ENCODE assay signal across 29 mouse cellular contexts in the genomic region with DNA sequence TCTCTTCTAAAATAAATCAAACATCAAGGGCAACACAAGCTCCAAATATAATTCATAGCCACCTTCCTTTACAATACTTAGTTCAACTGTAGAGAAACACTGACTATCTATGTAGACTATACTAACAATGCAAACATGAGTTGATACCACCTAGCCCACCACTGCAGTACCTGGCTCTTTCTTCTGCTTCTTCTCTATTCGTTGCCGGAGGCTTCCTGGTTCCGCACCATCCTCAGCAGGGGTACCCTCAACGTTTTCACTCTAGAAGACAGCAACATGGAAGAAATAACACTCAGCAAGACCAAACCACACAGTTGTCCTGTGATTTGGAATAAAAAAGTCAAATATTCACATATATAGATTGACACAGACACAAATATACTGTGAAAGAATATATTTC. TPM values are rescaled to one million over a fixed set of nuclear protein-coding genes. Genes with fewer than 3 reads are reported as not detected.
"Had no signal": no experiment of that assay in that cellular context is flagged by ENCODE, and none has a peak within 500 bp of the region (broad histone marks: within the 10 kb centered on the region; RNA-seq: fewer than 3 reads in every experiment).

No protein-coding gene starts in this region.

- H3K9me3 ChIP-seq: embryonic facial prominence, embryonic 10.5 days; embryonic facial prominence, embryonic 12.5 days; embryonic facial prominence, embryonic 13.5 days; embryonic facial prominence, embryonic 15.5 days; forebrain, embryonic 10.5 days; forebrain, embryonic 12.5 days; forebrain, embryonic 13.5 days; forebrain, embryonic 15.5 days had no signal

- H3K27ac ChIP-seq: embryonic facial prominence, embryonic 10.5 days; embryonic facial prominence, embryonic 12.5 days; embryonic facial prominence, embryonic 13.5 days; embryonic facial prominence, embryonic 15.5 days; forebrain, embryonic 10.5 days; forebrain, embryonic 12.5 days; forebrain, embryonic 13.5 days; forebrain, embryonic 15.5 days; gastrocnemius, adult 2 months; heart, adult 2 months had no signal

- DNase-seq: cerebellum, adult 2 months; cerebellum, adult 8-10 months; cerebellum, adult 9-10 months; cerebellum, adult 9-11 months; cerebellum, postnatal 10 days; cerebellum, postnatal 14 days; cerebellum, postnatal 25 days; cerebellum, postnatal 36 days; embryo, embryonic 11 days; forebrain, postnatal 0 days; gastrocnemius, adult 2 months; gastrocnemius, postnatal 10 days; gastrocnemius, postnatal 14 days; gastrocnemius, postnatal 25 days; gastrocnemius, postnatal 36 days; heart, adult 18-20 months; heart, adult 2 months had no signal

- H3K27me3 ChIP-seq: embryonic facial prominence, embryonic 12.5 days; embryonic facial prominence, embryonic 13.5 days; embryonic facial prominence, embryonic 15.5 days; forebrain, embryonic 12.5 days; forebrain, embryonic 13.5 days; forebrain, embryonic 15.5 days had no signal

- H3K4me3 ChIP-seq: embryonic facial prominence, embryonic 10.5 days; embryonic facial prominence, embryonic 12.5 days; embryonic facial prominence, embryonic 13.5 days; embryonic facial prominence, embryonic 15.5 days; erythroblast, embryonic 14.5 days; forebrain, embryonic 10.5 days; forebrain, embryonic 12.5 days; forebrain, embryonic 13.5 days; forebrain, embryonic 15.5 days; gastrocnemius, adult 2 months; heart, adult 2 months had no signal

- H3K4me1 ChIP-seq: embryonic facial prominence, embryonic 10.5 days; embryonic facial prominence, embryonic 12.5 days; embryonic facial prominence, embryonic 13.5 days; embryonic facial prominence, embryonic 15.5 days; forebrain, embryonic 10.5 days; forebrain, embryonic 12.5 days; forebrain, embryonic 13.5 days; forebrain, embryonic 15.5 days had no signal

RNA-seq across cellular contexts. Expression of a gene that starts 14.8 kb away (rescaled TPM):
- total RNA-seq: common myeloid progenitor, adult 5-6 weeks; gastrocnemius, adult 18-20 months; gastrocnemius, adult 2 months; gastrocnemius, adult 8-10 months; gastrocnemius, postnatal 10 days; gastrocnemius, postnatal 14 days; gastrocnemius, postnatal 25 days; gastrocnemius, postnatal 36 days had no signal
- polyA plus RNA-seq: embryonic facial prominence, embryonic 10.5 days; erythroblast, embryonic 14.5 days; forebrain, embryonic 13.5 days had no signal
